Mouse (Mus musculus): ENCODE data around the gene 4930572O03Rik.
A peak's percentile ranks its signal among the peaks of the same experiment; 100 is the strongest.
"Not testable (repeated sequence)": the region's sequence is repeated elsewhere in the genome, so short reads cannot be mapped to it uniquely, and the experiment has no call there.

4930572O03Rik gene

DNA sequence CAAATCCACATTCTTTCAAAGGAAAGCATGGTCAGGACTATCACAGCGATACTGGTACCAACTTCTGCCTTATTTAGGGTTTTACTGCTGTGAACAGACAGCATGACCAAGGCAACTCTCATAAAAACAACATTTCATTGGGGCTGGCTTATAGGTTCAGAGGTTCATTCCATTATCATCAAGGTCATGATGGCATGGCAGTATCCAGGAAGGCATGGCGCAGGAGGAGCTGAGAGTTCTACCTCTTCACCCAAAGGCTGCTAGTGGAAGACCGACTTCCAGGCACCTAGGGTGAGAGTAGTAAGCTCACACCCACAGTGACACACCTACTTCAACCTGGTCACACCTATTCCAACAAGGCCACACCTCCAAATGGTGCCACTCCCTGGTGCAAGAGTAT, 40.7 kb downstream of the 4930572O03Rik start:
- DNase-seq, result not testable (repeated sequence)

- not testable (repeated sequence) for DNase-seq
Observed at GRCm38 (mm10) chr5:15610695-15611094, 46.2 kb downstream of the 4930572O03Rik start.

- DNase-seq, result peak; percentile 4
Observed at GRCm38 (mm10) chr5:15606677-15607076, 50.2 kb downstream of the 4930572O03Rik start.

DNA sequence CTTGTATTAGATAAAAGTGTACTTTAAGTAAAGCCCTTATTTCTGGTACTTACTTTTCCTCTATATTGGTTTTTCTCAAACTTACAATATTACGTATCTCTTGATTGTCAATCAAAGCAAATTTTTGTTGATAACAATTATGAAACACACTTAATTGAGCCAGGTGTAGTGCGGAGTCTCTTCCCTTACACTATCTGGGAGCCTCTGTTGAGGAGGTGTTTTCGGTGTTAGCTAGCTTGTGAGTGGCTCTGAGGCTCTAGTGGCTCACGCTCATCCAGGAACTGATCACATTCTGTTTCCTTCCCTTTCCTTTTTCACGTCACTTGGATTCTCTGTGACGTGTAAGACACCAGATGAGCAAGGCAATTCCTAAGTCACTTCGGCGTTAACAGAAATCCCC, 53.3 kb downstream of the 4930572O03Rik start:
- not testable (repeated sequence) for DNase-seq

DNA sequence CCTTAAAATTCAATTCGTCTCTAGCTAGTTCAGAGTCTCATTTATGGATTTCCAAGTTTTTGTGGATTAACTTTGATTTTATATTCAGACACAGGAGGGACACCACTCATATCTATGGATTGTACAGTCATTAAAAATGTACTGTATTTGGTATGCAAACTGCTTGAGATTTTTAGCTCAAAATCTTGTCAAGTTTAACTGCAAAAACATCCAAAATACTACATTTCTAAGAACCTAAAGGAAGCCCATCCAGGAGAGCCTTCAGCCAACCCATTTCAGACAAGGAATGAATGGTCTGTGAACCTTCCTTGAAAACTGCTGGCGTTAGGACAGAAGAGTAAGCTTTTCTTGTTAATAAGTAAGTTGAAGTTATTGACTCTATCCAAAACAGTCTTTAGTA, 53.9 kb downstream of the 4930572O03Rik start:
- not testable (repeated sequence) for DNase-seq

- not testable (repeated sequence) for DNase-seq
Observed at GRCm38 (mm10) chr5:15602424-15602947, 54.4 kb downstream of the 4930572O03Rik start.

Data from cerebellum, adult 11-12 months (tissue).